In genomic region chr17:32809544-32810374, GRCm38 (mm10) we compare ENCODE assay signal across 8 mouse cellular contexts. TPM values are rescaled to one million over a fixed set of nuclear protein-coding genes. Genes with fewer than 3 reads are reported as not detected.
DNase-seq lines count a peak whose midpoint lies in the region; ATAC-seq and TF ChIP-seq lines count a peak whose summit lies in the region.

Zfp811 (minus strand) TSS chr17:32809931.

- TF ChIP-seq POLR2A in testis, adult 2 months (IDR thresholded peaks at IDR 0.05; ENCODE audit: control insufficient read depth, low read depth, low read length), result no peak
- no peak for TF ChIP-seq POLR2A in thymus, adult 2 months (IDR thresholded peaks at IDR 0.05; ENCODE audit: control insufficient read depth, extremely low read depth, insufficient read depth, low read length, poor library complexity)

- peak within 1 kb of the TSS; percentile 70 for H3K4me2 ChIP-seq in heart, embryonic 14.5 days (ENCODE audit: low read length)
- H3K4me2 ChIP-seq in midbrain, embryonic 12.5 days (replicated peaks), result peak within 1 kb of the TSS; percentile 65

- DNase-seq in ovary, postnatal 36 days (ENCODE audit: low spot score), result peak; percentile 9
- no peak for DNase-seq in ovary, postnatal 10 days (ENCODE audit: low spot score)
- DNase-seq in embryo, embryonic 11.5 days (ENCODE audit: low read depth, low spot score), result peak; percentile 53
- DNase-seq in layer of hippocampus, postnatal 25 days (ENCODE audit: extremely low spot score in 1 of 2, low spot score in 1 of 2), result peak; percentile 28 to 40
- no peak for DNase-seq in thymus, adult 2 months

- TF ChIP-seq CTCF in testis, adult 2 months (IDR thresholded peaks at IDR 0.05; ENCODE audit: control insufficient read depth, insufficient read depth, insufficient replicate concordance, low read depth, low read length), result no peak
- TF ChIP-seq CTCF in thymus, adult 2 months (IDR thresholded peaks at IDR 0.05; ENCODE audit: borderline replicate concordance, control insufficient read depth, extremely low read depth, insufficient read depth, low read length, poor library complexity), result no peak

- peaks cover 0 to 4% of the 10 kb centered on the region in 2 experiments; a peak in 2 of 4 replicates for H3K4me1 ChIP-seq in heart, embryonic 14.5 days (ENCODE audit: control insufficient read depth in 2 of 2, insufficient read depth in 2 of 2, low read length in 2 of 2)
- peaks cover 25% of the 10 kb centered on the region for H3K4me1 ChIP-seq in midbrain, embryonic 12.5 days
- H3K4me1 ChIP-seq in testis, adult 2 months (ENCODE audit: control insufficient read depth, insufficient read depth, low read length), result peaks cover 5% of the 10 kb centered on the region
- H3K4me1 ChIP-seq in thymus, adult 2 months (replicated peaks; ENCODE audit: control insufficient read depth, insufficient read depth, low read length), result no peaks in the 10 kb centered on the region

- H3K27me3 ChIP-seq in heart, embryonic 14.5 days (ENCODE audit: control insufficient read depth, insufficient read depth, low read length), result no peaks in the 10 kb centered on the region
- no peaks in the 10 kb centered on the region for H3K27me3 ChIP-seq in midbrain, embryonic 12.5 days
- H3K27me3 ChIP-seq in testis, adult 2 months (ENCODE audit: control insufficient read depth, insufficient read depth, low read length), result no peaks in the 10 kb centered on the region
- peaks cover 7% of the 10 kb centered on the region; the same call in 1 of the 2 replicates for H3K27me3 ChIP-seq in thymus, adult 2 months (ENCODE audit: control insufficient read depth, insufficient read depth, low read length)

- WGBS in heart, embryonic 14.5 days, result 2% methylated on average over 17 of the region's 17 CpGs
- under 1% methylated on average over 17 of the region's 17 CpGs for WGBS in midbrain, embryonic 12.5 days
- 19% methylated on average over 17 of the region's 17 CpGs for WGBS in thymus, adult 2 months

- peak within 1 kb of the TSS; percentile 44 to 55 for H3K4me3 ChIP-seq in heart, embryonic 14.5 days (ENCODE audit: control insufficient read depth in 1 of 2, insufficient read depth in 1 of 2, low read depth in 1 of 2, low read length in 2 of 2)
- peak within 1 kb of the TSS; percentile 60 for H3K4me3 ChIP-seq in midbrain, embryonic 12.5 days
- H3K4me3 ChIP-seq in testis, adult 2 months (ENCODE audit: control insufficient read depth, low read depth, low read length), result peak within 1 kb of the TSS; percentile 33
- H3K4me3 ChIP-seq in thymus, adult 2 months (ENCODE audit: control insufficient read depth, insufficient read depth, low read length), result no peak within 1 kb of the TSS

- 0 out of 2 replicates have a peak, but pooled peaks cover 1% of the 10 kb centered on the region for H3K36me3 ChIP-seq in heart, embryonic 14.5 days (ENCODE audit: control insufficient read depth, insufficient read depth, low read length)
- no peaks in the 10 kb centered on the region for H3K36me3 ChIP-seq in midbrain, embryonic 12.5 days
- H3K36me3 ChIP-seq in testis, adult 2 months (ENCODE audit: control insufficient read depth, insufficient read depth, low read length), result no peaks in the 10 kb centered on the region
- no peaks in the 10 kb centered on the region for H3K36me3 ChIP-seq in thymus, adult 2 months (ENCODE audit: control insufficient read depth, insufficient read depth, low read length)

- H3K27ac ChIP-seq in heart, embryonic 14.5 days (replicated peaks in 1 of 2; ENCODE audit: control insufficient read depth in 1 of 2, insufficient read depth in 1 of 2, low read depth in 2 of 2, low read length in 2 of 2), result no peak within 1 kb of the TSS
- H3K27ac ChIP-seq in midbrain, embryonic 12.5 days (replicated peaks), result peak within 1 kb of the TSS; percentile 96
- no peak within 1 kb of the TSS for H3K27ac ChIP-seq in testis, adult 2 months (ENCODE audit: control insufficient read depth, insufficient read depth, low read depth, low read length)
- no peak within 1 kb of the TSS for H3K27ac ChIP-seq in thymus, adult 2 months (ENCODE audit: control insufficient read depth, insufficient read depth, low read length)

- peak within 1 kb of the TSS; percentile 59 for H3K9ac ChIP-seq in heart, embryonic 14.5 days (ENCODE audit: low read length)
- peak within 1 kb of the TSS; percentile 71 for H3K9ac ChIP-seq in midbrain, embryonic 12.5 days (replicated peaks)

- no peak for ATAC-seq in heart, embryonic 14.5 days (ENCODE audit: insufficient number of reproducible peaks, insufficient read depth, low FRiP score, low read depth)
- ATAC-seq in midbrain, embryonic 12.5 days (ENCODE audit: low FRiP score, low read depth), result peak; percentile 94

- no peaks in the 10 kb centered on the region for H3K9me3 ChIP-seq in heart, embryonic 14.5 days (ENCODE audit: control insufficient read depth, low read length)
- no peaks in the 10 kb centered on the region for H3K9me3 ChIP-seq in midbrain, embryonic 12.5 days

RNA-seq across cellular contexts. Expression of gene Zfp811, which starts in this region (rescaled TPM):
- polyA plus RNA-seq in heart, embryonic 14.5 days (2014; fragmentation: Nextera tagmentation; extraction: Ambion mirVana), result 0.74 and 1.3 TPM in 2 replicates
- total RNA-seq in layer of hippocampus, postnatal 25 days (2021), result 1 to 10 TPM; 6.2 to 6.7 TPM
- polyA plus RNA-seq in midbrain, embryonic 12.5 days (2016; fragmentation: Nextera tagmentation; extraction: Ambion mirVana), result 53.5 and 57.9 TPM in 2 replicates
- polyA plus RNA-seq in testis, adult 2 months (2012; rRNA removed), result 0.05 and 0.10 TPM in 2 replicates
- polyA plus RNA-seq in thymus, adult 2 months (2012; rRNA removed), result 0.05 and 0.13 TPM in 2 replicates

Comparison
In these comparisons a context has a peak if more than half of its experiments do, and no peak if none do; other contexts are left out.
1. RNA of gene Zfp811 (polyA plus RNA-seq): 53.5 to 57.9 TPM in midbrain, embryonic 12.5 days; 0.74 to 1.3 TPM in heart, embryonic 14.5 days, 0.05 to 0.13 TPM in thymus, adult 2 months and 0.05 to 0.10 TPM in testis, adult 2 months; every median in the first group is over 10 times any median in the second.
2. DNase-seq: peak in ovary, postnatal 36 days (single experiment), embryo, embryonic 11.5 days (single experiment) and layer of hippocampus, postnatal 25 days (2 of 2); none in ovary, postnatal 10 days (single experiment) and thymus, adult 2 months (single experiment).